8 mouse cellular contexts compared by ENCODE assay signal in genomic region chr10:128673763-128674468, GRCm38 (mm10). TPM values are rescaled to one million over a fixed set of nuclear protein-coding genes. Genes with fewer than 3 reads are reported as not detected.
A peak's percentile ranks its signal among the peaks of the same experiment; 100 is the strongest.
DNase-seq lines count a peak whose midpoint lies in the region; ATAC-seq and TF ChIP-seq lines count a peak whose summit lies in the region.

Gene Suox, minus strand, starts transcription at chr10:128674073.

- in situ Hi-C loops in CH12.LX (cut with MboI; ENCODE audit: low pct_ligation_motif_present, low pct_unique_long_range_greater_than_20kb, low sequenced_read_pairs) = loop anchor here (5.0 kb wide), 1 partner anchor 47 kb away; the partner anchor contains the start of gene Rps26

- H3K27me3 ChIP-seq in CH12.LX (replicated peaks) = peaks cover 3% of the 10 kb centered on the region
- H3K27me3 ChIP-seq in forebrain, embryonic 13.5 days = peaks cover 3% of the 10 kb centered on the region; the same call in 1 of the 2 replicates
- H3K27me3 ChIP-seq in heart, postnatal 0 days (ENCODE audit: control insufficient read depth, insufficient read depth, low read length) = no peaks in the 10 kb centered on the region
- peaks cover 47% of the 10 kb centered on the region for H3K27me3 ChIP-seq in liver, embryonic 15.5 days
- no peaks in the 10 kb centered on the region for H3K27me3 ChIP-seq in neural tube, embryonic 11.5 days (ENCODE audit: control insufficient read depth, insufficient read depth, low read length)
- no peaks in the 10 kb centered on the region for H3K27me3 ChIP-seq in stomach, embryonic 16.5 days (ENCODE audit: control insufficient read depth, insufficient read depth, low read length)

- H3K4me2 ChIP-seq in CH12.LX (ENCODE audit: insufficient read depth, low read depth, poor library complexity, severe bottlenecking) = peak within 1 kb of the TSS; percentile 89
- peak within 1 kb of the TSS; percentile 80 for H3K4me2 ChIP-seq in forebrain, embryonic 13.5 days
- peak within 1 kb of the TSS; percentile 83 for H3K4me2 ChIP-seq in heart, postnatal 0 days (ENCODE audit: low read depth, low read length)
- H3K4me2 ChIP-seq in liver, embryonic 15.5 days = peak within 1 kb of the TSS; percentile 97
- peak within 1 kb of the TSS; percentile 91 for H3K4me2 ChIP-seq in neural tube, embryonic 11.5 days (ENCODE audit: low read depth)
- peak within 1 kb of the TSS; percentile 90 for H3K4me2 ChIP-seq in stomach, embryonic 16.5 days (ENCODE audit: low read depth, low read length)

- TF ChIP-seq CTCF in CH12.LX (conservative IDR thresholded peaks at IDR 0.05 in 1 of 2, IDR thresholded peaks at IDR 0.05 in 1 of 2; ENCODE audit: low read depth in 2 of 2, low read length in 2 of 2) = no peak
- TF ChIP-seq CTCF in heart, postnatal 0 days (IDR thresholded peaks at IDR 0.05; ENCODE audit: low read depth) = no peak

- H3K79me2 ChIP-seq in CH12.LX (replicated peaks; ENCODE audit: control insufficient read depth, extremely low read depth, insufficient read depth, poor library complexity, severe bottlenecking) = no peaks in the 10 kb centered on the region

- DNase-seq in CH12.LX (ENCODE audit: extremely low read depth) = peak; percentile 86
- DNase-seq in c-Kit-positive CD71-positive TER-119-positive erythroid progenitor cells, embryonic 14.5 days (ENCODE audit: low spot score) = peak; percentile 70
- DNase-seq in heart, postnatal 0 days (ENCODE audit: low spot score) = peak; percentile 76
- DNase-seq in kidney, postnatal 4 days = peak; percentile 88 to 92
- DNase-seq in neural tube, embryonic 11.5 days (ENCODE audit: low spot score) = peak; percentile 91

- dilution Hi-C loops in CH12.LX (cut with MboI; ENCODE audit: extremely low pct_ligation_motif_present, extremely low pct_unique_long_range_greater_than_20kb, low sequenced_read_pairs) = no loop called here

- ATAC-seq in forebrain, embryonic 13.5 days = peak; percentile 96
- peak; percentile 94 for ATAC-seq in heart, postnatal 0 days (ENCODE audit: insufficient read depth, low read depth)
- ATAC-seq in liver, embryonic 15.5 days (ENCODE audit: insufficient read depth) = peak; percentile 95
- ATAC-seq in neural tube, embryonic 11.5 days (ENCODE audit: insufficient read depth, low FRiP score, low TSS enrichment) = peak; percentile 96
- ATAC-seq in stomach, embryonic 16.5 days (ENCODE audit: insufficient read depth, low FRiP score) = peak; percentile 93

- H3K4me3 ChIP-seq in CH12.LX (replicated peaks in 1 of 3; ENCODE audit: low read depth in 2 of 3, low read length in 2 of 3, poor library complexity in 1 of 3) = peak within 1 kb of the TSS; percentile 58 to 77 (median 71)
- H3K4me3 ChIP-seq in forebrain, embryonic 13.5 days = peak within 1 kb of the TSS; percentile 67
- peak within 1 kb of the TSS; percentile 74 for H3K4me3 ChIP-seq in heart, postnatal 0 days (ENCODE audit: low read depth, low read length)
- peak within 1 kb of the TSS; percentile 79 for H3K4me3 ChIP-seq in liver, embryonic 15.5 days (replicated peaks)
- H3K4me3 ChIP-seq in neural tube, embryonic 11.5 days (ENCODE audit: low read depth, low read length) = peak within 1 kb of the TSS; percentile 61
- peak within 1 kb of the TSS; percentile 76 for H3K4me3 ChIP-seq in stomach, embryonic 16.5 days (replicated peaks; ENCODE audit: low read length)

- H3K27ac ChIP-seq in CH12.LX (ENCODE audit: insufficient read depth, low read depth) = peak within 1 kb of the TSS; percentile 63; the same call in 1 of the 2 replicates
- peak within 1 kb of the TSS; percentile 3; the same call in 1 of the 2 replicates for H3K27ac ChIP-seq in forebrain, embryonic 13.5 days
- H3K27ac ChIP-seq in heart, postnatal 0 days (ENCODE audit: low read depth) = peak within 1 kb of the TSS; percentile 66
- H3K27ac ChIP-seq in liver, embryonic 15.5 days (replicated peaks) = peak within 1 kb of the TSS; percentile 73
- H3K27ac ChIP-seq in neural tube, embryonic 11.5 days (ENCODE audit: low read depth, low read length) = peak within 1 kb of the TSS; percentile 67
- peak within 1 kb of the TSS; percentile 71 for H3K27ac ChIP-seq in stomach, embryonic 16.5 days (ENCODE audit: low read length)

- H3K9ac ChIP-seq in CH12.LX (ENCODE audit: insufficient read depth, low read depth) = peak within 1 kb of the TSS; percentile 51
- peak within 1 kb of the TSS; percentile 73 for H3K9ac ChIP-seq in forebrain, embryonic 13.5 days
- peak within 1 kb of the TSS; percentile 47; the same call in 1 of the 2 replicates for H3K9ac ChIP-seq in heart, postnatal 0 days (replicated peaks; ENCODE audit: low read depth, low read length)
- peak within 1 kb of the TSS; percentile 69 for H3K9ac ChIP-seq in liver, embryonic 15.5 days
- peak within 1 kb of the TSS; percentile 51 for H3K9ac ChIP-seq in neural tube, embryonic 11.5 days (ENCODE audit: low read length)
- H3K9ac ChIP-seq in stomach, embryonic 16.5 days (ENCODE audit: low read length) = peak within 1 kb of the TSS; percentile 74

- TF ChIP-seq POLR2A in CH12.LX (IDR thresholded peaks at IDR 0.05; ENCODE audit: low read depth, low read length) = 0 out of 2 replicates have a peak, but pooled peaks have one; percentile 33

- H3K36me3 ChIP-seq in CH12.LX (replicated peaks in 1 of 2; ENCODE audit: control insufficient read depth in 1 of 2, insufficient read depth in 1 of 2, low read length in 1 of 2) = peaks cover 6 to 17% of the 10 kb centered on the region in 2 experiments
- peaks cover 9% of the 10 kb centered on the region for H3K36me3 ChIP-seq in forebrain, embryonic 13.5 days (ENCODE audit: poor library complexity, severe bottlenecking)
- H3K36me3 ChIP-seq in heart, postnatal 0 days (replicated peaks; ENCODE audit: control insufficient read depth, insufficient read depth, low read length) = no peaks in the 10 kb centered on the region
- H3K36me3 ChIP-seq in liver, embryonic 15.5 days (replicated peaks) = peaks cover under 1% of the 10 kb centered on the region; the same call in 1 of the 2 replicates
- H3K36me3 ChIP-seq in neural tube, embryonic 11.5 days (ENCODE audit: control insufficient read depth, insufficient read depth, low read length) = no peaks in the 10 kb centered on the region
- H3K36me3 ChIP-seq in stomach, embryonic 16.5 days (ENCODE audit: control insufficient read depth, insufficient read depth, low read length) = no peaks in the 10 kb centered on the region

- TF ChIP-seq EP300 in CH12.LX (IDR thresholded peaks at IDR 0.05; ENCODE audit: low read length) = no peak; the same call in 1 of the 2 replicates
- no peak for TF ChIP-seq EP300 in heart, postnatal 0 days (IDR thresholded peaks at IDR 0.05; ENCODE audit: low read depth)

- peaks cover 16 to 40% of the 10 kb centered on the region in 2 experiments for H3K4me1 ChIP-seq in CH12.LX (ENCODE audit: control insufficient read depth in 1 of 2, insufficient read depth in 2 of 2)
- H3K4me1 ChIP-seq in forebrain, embryonic 13.5 days = peaks cover 10% of the 10 kb centered on the region
- H3K4me1 ChIP-seq in heart, postnatal 0 days (ENCODE audit: control insufficient read depth, insufficient read depth) = no peaks in the 10 kb centered on the region
- peaks cover 25% of the 10 kb centered on the region for H3K4me1 ChIP-seq in liver, embryonic 15.5 days (replicated peaks)
- H3K4me1 ChIP-seq in neural tube, embryonic 11.5 days (ENCODE audit: control insufficient read depth, insufficient read depth, low read length) = peaks cover 5% of the 10 kb centered on the region
- H3K4me1 ChIP-seq in stomach, embryonic 16.5 days (ENCODE audit: control insufficient read depth, insufficient read depth, low read length) = peaks cover 9% of the 10 kb centered on the region; the same call in 1 of the 2 replicates

- under 1% methylated on average over 42 of the region's 60 CpGs for WGBS in forebrain, embryonic 13.5 days
- under 1% methylated on average over 60 of the region's 60 CpGs for WGBS in heart, postnatal 0 days
- WGBS in liver, embryonic 15.5 days (ENCODE audit: insufficient replicate concordance) = under 1% methylated on average over 60 of the region's 60 CpGs
- under 1% methylated on average over 60 of the region's 60 CpGs for WGBS in neural tube, embryonic 11.5 days
- WGBS in stomach, embryonic 16.5 days = under 1% methylated on average over 60 of the region's 60 CpGs

- no peaks in the 10 kb centered on the region for H3K9me3 ChIP-seq in CH12.LX (replicated peaks; ENCODE audit: low read length)
- H3K9me3 ChIP-seq in forebrain, embryonic 13.5 days (replicated peaks) = no peaks in the 10 kb centered on the region
- H3K9me3 ChIP-seq in heart, postnatal 0 days (replicated peaks; ENCODE audit: control insufficient read depth, low read length) = no peaks in the 10 kb centered on the region
- H3K9me3 ChIP-seq in liver, embryonic 15.5 days (replicated peaks) = no peaks in the 10 kb centered on the region
- H3K9me3 ChIP-seq in neural tube, embryonic 11.5 days (ENCODE audit: control insufficient read depth, low read length) = no peaks in the 10 kb centered on the region
- no peaks in the 10 kb centered on the region for H3K9me3 ChIP-seq in stomach, embryonic 16.5 days (replicated peaks; ENCODE audit: control insufficient read depth, low read length)

- TF ChIP-seq RAD21 in CH12.LX (IDR thresholded peaks at IDR 0.05; ENCODE audit: low read depth, low read length) = no peak

TF ChIP-seq in CH12.LX, 34 proteins besides CTCF, POLR2A, EP300 and RAD21 (continues in another document):
- TF ChIP-seq MAZ (IDR thresholded peaks at IDR 0.05; ENCODE audit: low read depth, low read length) = peak; percentile 40; the same call in 1 of the 2 replicates
- 0 out of 2 replicates have a peak, but pooled peaks have one; percentile 36 for TF ChIP-seq MAX (IDR thresholded peaks at IDR 0.05; ENCODE audit: low read length)
- TF ChIP-seq TBP (conservative IDR thresholded peaks at IDR 0.05; ENCODE audit: low read depth, low read length) = no peak
- 0 out of 2 replicates have a peak, but pooled peaks have one; percentile 4 for TF ChIP-seq MEF2A (IDR thresholded peaks at IDR 0.05; ENCODE audit: borderline replicate concordance, low read depth, low read length)
- peak; percentile 44 for TF ChIP-seq TCF12 (IDR thresholded peaks at IDR 0.05; ENCODE audit: low read depth, low read length)
- no peak for TF ChIP-seq ZMIZ1 (IDR thresholded peaks at IDR 0.05; ENCODE audit: low read depth, low read length)
- 0 out of 2 replicates have a peak, but pooled peaks have one; percentile 14 for TF ChIP-seq NRF1 (IDR thresholded peaks at IDR 0.05; ENCODE audit: low read depth, low read length)

RNA-seq across cellular contexts. Expression of gene Suox, which starts in this region (rescaled TPM):
- total RNA-seq in CH12.LX (2012; rRNA removed) (8.3 and 10.5 TPM in 2 replicates), CH12.LX (2014; rRNA removed) (10.9 and 11.4 TPM in 2 replicates)
- polyA plus RNA-seq in CH12.LX (2012; ENCODE audit: insufficient read length, low read depth) = 9.0 TPM in 2 replicates
- polyA plus RNA-seq in forebrain, embryonic 13.5 days (2015; fragmentation: Nextera tagmentation; extraction: Ambion mirVana) = 9.3 and 10.8 TPM in 2 replicates
- 17.2 and 21.4 TPM in 2 replicates for total RNA-seq in heart, postnatal 0 days (2014; rRNA removed; ENCODE audit: low replicate concordance)
- polyA plus RNA-seq in heart, postnatal 0 days (2015; fragmentation: Nextera tagmentation; extraction: Ambion mirVana) = 11.9 and 12.5 TPM in 2 replicates
- polyA plus RNA-seq in liver, embryonic 15.5 days (2015; fragmentation: Nextera tagmentation; extraction: Ambion mirVana) = 14.3 and 14.7 TPM in 2 replicates
- polyA plus RNA-seq in neural tube, embryonic 11.5 days (2014; fragmentation: Nextera tagmentation; extraction: Ambion mirVana) = 15.6 and 17.2 TPM in 2 replicates
- 17.7 and 24.4 TPM in 2 replicates for polyA plus RNA-seq in stomach, embryonic 16.5 days (2015; fragmentation: Nextera tagmentation; extraction: Ambion mirVana)

Comparison
In these comparisons a context has a peak if more than half of its experiments do, and no peak if none do; other contexts are left out.
1. Peak in every context shown above with its lines: DNase-seq, ATAC-seq, H3K4me3 ChIP-seq and H3K27ac ChIP-seq.
2. H3K27ac ChIP-seq: peak in every context shown above with its lines; median percentile 73 in liver, embryonic 15.5 days; 71 in stomach, embryonic 16.5 days; 67 in neural tube, embryonic 11.5 days; 66 in heart, postnatal 0 days; 63 in CH12.LX; 3 in forebrain, embryonic 13.5 days.